Mouse (Mus musculus) forebrain, embryonic 12.5 days (tissue): ENCODE results near the gene Ptprh. TPM values are rescaled to one million over a fixed set of nuclear protein-coding genes. Genes with fewer than 3 reads are reported as not detected.
"Not testable (repeated sequence)": the region's sequence is repeated elsewhere in the genome, so short reads cannot be mapped to it uniquely, and the experiment has no call there.

Source experiments
- ATAC-seq: fragments of 200-750 bp; cut with Nextera tagmentation; 2 replicates; pipeline ENCODE4 v1.8.0; 2017; ENCODE audit warnings: moderate TSS enrichment; ENCODE audit not compliant: low FRiP score
- H3K27ac ChIP-seq: fragments of 300-500 bp; sonication (generic); 2 replicates; pipeline ENCODE4 v1.5.1; 2016; ENCODE audit warnings: mild to moderate bottlenecking
- H3K27me3 ChIP-seq: fragments of 300-500 bp; sonication (generic); 2 replicates; pipeline ENCODE4 v1.6.1; 2016; ENCODE audit warnings: mild to moderate bottlenecking
- H3K36me3 ChIP-seq: fragments of 300-500 bp; sonication (generic); replicated peaks from 2 replicates; pipeline ENCODE4 v1.6.1; 2016; ENCODE audit warnings: mild to moderate bottlenecking
- H3K4me1 ChIP-seq: fragments of 300-500 bp; sonication (generic); 2 replicates; pipeline ENCODE4 v1.6.1; 2016
- H3K4me2 ChIP-seq: fragments of 300-500 bp; sonication (generic); 2 replicates; pipeline ENCODE4 v1.6.1; 2016; ENCODE audit warnings: mild to moderate bottlenecking, moderate library complexity
- H3K4me3 ChIP-seq: fragments of 300-500 bp; sonication (generic); replicated peaks from 2 replicates; pipeline ENCODE4 v1.5.1; 2016; ENCODE audit warnings: mild to moderate bottlenecking
- H3K9ac ChIP-seq: fragments of 300-500 bp; sonication (generic); 2 replicates; pipeline ENCODE4 v1.6.1; 2016; ENCODE audit warnings: mild to moderate bottlenecking
- H3K9me3 ChIP-seq: fragments of 300-500 bp; sonication (generic); 2 replicates; pipeline ENCODE4 v1.6.1; 2016
- WGBS: fragments of 180-500 bp; shearing (Covaris S2); methylation state at CpG from one replicate; pipeline ENCODE4 v1.1.7; 2016; 5-methylcytosine and 5-hydroxymethylcytosine counted together
- polyA plus RNA-seq: library from polyadenylated mRNA; unstranded; fragments of >200 nt; fragmentation: Nextera tagmentation; extraction: Ambion mirVana; gene quantifications from 2 replicates; pipeline ENCODE4 v1.2.1, GENCODE M21; 2016

Gene Ptprh
- polyA plus RNA-seq, 1 experiment from 2014 or later = not detected

DNA sequence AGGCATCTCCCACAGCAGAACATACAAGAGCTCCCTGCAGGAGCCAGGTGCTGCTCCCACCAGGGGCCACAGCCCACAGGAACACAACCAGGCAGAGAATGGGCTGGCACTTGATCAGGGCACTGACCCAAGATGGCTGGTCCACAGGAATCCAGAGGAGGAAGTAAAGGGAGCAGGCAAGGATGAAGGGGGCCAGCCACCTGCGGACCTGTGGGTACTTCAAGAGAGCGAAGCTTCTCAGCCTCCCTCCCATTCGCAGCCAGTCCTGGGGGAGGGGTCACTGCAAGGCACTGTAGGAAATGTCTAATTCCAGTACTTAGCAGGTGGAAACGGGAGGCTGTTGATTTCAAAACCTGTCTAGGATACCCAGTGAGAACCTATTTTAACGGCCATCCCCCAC is 25.7 kb upstream of the Ptprh start:
- ATAC-seq = no peak
- Histone ChIP-seq H3K4me1 (no peaks in the 10 kb centered on the region), H3K9me3 (no peaks in the 10 kb centered on the region), H3K4me3 (no peak overlapping the region), H3K36me3 (peaks cover 63% of the 10 kb centered on the region), H3K9ac (0 out of 2 replicates have a peak overlapping the region, but pooled peaks have one; percentile 12), H3K27ac (no peak overlapping the region), H3K4me2 (no peak overlapping the region), H3K27me3 (no peaks in the 10 kb centered on the region)
- 92% methylated on average over 5 of the region's 5 CpGs for WGBS

- no peak overlapping the region for H3K4me2 ChIP-seq
- H3K27ac ChIP-seq = no peak overlapping the region
- no peaks in the 10 kb centered on the region for H3K9me3 ChIP-seq
- peaks cover 30% of the 10 kb centered on the region for H3K36me3 ChIP-seq
- 88% methylated on average over 2 of the region's 2 CpGs for WGBS
- ATAC-seq = no peak
- no peaks in the 10 kb centered on the region for H3K4me1 ChIP-seq
- no peak overlapping the region for H3K9ac ChIP-seq
- 0 out of 2 replicates have a peak, but pooled peaks cover 1% of the 10 kb centered on the region for H3K27me3 ChIP-seq
- H3K4me3 ChIP-seq = no peak overlapping the region
Measured at GRCm38 (mm10) chr7:4625928-4626327, 22.1 kb upstream of the Ptprh start.

DNA sequence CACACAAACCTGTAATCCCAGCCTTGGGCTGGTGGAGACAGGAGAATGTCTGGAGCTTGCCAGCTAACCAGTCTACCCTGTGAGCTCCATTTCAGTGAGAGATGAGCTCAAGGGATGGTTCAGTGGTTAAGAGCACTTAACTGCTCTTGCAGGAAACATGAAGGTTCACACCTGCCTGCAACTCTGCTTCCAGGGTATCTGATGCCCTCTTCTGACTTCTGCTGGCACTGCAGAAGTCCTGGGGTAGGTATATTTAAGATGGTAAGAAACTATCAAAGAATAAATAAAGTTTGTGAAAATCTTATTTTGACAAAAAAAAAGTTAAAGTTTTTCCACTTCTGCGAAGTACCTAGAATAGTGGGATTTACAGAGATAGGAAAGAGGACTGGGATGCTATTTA is 20.5 kb upstream of the Ptprh start:
- Histone ChIP-seq H3K4me2 (no peak overlapping the region), H3K27me3 (0 out of 2 replicates have a peak, but pooled peaks cover 3% of the 10 kb centered on the region), H3K4me3 (no peak overlapping the region), H3K4me1 (no peaks in the 10 kb centered on the region), H3K36me3 (peaks cover 15% of the 10 kb centered on the region), H3K9ac (no peak overlapping the region), H3K27ac (no peak overlapping the region), H3K9me3 (no peaks in the 10 kb centered on the region)
- WGBS = 53% methylated on average over 1 of the region's 1 CpGs
- no peak for ATAC-seq

DNA sequence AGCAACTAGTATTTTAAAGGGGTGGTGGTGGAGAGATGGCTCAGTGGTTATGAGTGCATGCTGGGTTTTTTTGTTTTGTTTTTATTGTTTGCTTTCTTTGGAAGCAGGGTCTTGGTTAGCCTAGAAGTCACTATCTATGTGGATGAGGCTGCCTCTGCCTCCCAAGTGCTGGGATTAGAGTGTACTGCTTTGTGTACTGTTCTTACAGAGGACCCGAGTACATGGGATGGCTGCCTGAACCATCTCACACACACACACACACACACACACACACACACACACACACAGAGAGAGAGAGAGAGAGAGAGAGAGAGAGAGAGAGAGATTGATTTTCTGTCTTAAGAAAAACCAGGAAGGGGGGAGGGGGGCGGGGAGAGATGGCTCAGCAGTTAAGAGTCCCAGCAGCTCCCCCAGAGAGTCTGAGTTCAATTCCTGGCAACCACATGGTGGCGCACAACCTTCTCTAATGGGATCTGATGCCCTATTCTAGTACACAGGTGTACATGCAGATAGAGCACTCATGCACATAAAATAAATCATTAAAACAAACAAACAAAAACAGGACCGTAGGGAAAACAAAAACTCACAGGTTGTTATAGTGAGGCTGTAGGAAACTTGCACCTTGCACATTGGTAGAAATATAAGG is 19.8 kb upstream of the Ptprh start:
- Histone ChIP-seq H3K4me3 (no peak overlapping the region), H3K36me3 (peaks cover 8% of the 10 kb centered on the region), H3K9me3 (no peaks in the 10 kb centered on the region), H3K9ac (no peak overlapping the region), H3K27ac (no peak overlapping the region), H3K27me3 (0 out of 2 replicates have a peak, but pooled peaks cover 3% of the 10 kb centered on the region), H3K4me1 (no peaks in the 10 kb centered on the region), H3K4me2 (no peak overlapping the region)
- 0 out of 2 replicates have a peak, but pooled peaks have one; percentile 62 for ATAC-seq
- 36% methylated on average over 4 of the region's 4 CpGs for WGBS

- Histone ChIP-seq H3K9ac (no peak overlapping the region), H3K27me3 (0 out of 2 replicates have a peak, but pooled peaks cover 3% of the 10 kb centered on the region), H3K36me3 (no peaks in the 10 kb centered on the region), H3K9me3 (no peaks in the 10 kb centered on the region), H3K27ac (no peak overlapping the region), H3K4me2 (no peak overlapping the region), H3K4me1 (no peaks in the 10 kb centered on the region), H3K4me3 (no peak overlapping the region)
- 46% methylated on average over 1 of the region's 1 CpGs for WGBS
- no peak for ATAC-seq
Measured at GRCm38 (mm10) chr7:4619979-4620378, 16.1 kb upstream of the Ptprh start.

DNA sequence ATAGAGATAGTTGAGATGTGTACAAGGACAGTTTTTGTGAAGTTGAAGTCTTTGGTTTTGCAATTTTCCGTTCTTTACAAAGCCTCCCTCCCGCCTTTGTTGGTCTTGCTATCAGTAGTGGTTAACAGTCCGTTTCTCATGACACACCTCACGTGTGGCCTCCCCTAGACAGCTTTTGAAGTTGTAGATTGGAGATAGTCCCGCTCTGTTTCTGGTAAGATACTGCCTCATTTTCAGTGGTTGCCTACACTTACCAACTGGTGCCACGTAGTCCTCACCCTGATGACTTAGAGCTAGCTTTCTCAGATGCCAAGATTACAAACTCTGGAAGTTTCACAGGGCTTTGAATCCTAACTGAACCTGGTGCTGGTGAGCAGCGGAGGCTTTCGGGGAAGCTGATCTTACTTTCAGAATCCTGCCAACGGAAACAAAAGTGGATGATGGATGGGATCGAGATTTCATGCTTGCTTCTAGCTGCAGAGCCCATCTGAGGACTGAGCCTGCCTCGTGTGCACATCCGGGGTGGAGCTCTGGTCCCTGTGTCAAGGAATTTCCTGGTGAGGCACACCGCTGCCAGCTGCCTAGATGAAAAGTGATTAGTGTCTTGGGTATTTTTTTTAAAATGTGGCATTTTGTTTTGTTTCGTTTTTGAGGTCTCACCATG is 10.0 kb upstream of the Ptprh start:
- Histone ChIP-seq H3K27me3 (no peaks in the 10 kb centered on the region), H3K4me2 (no peak overlapping the region), H3K4me3 (no peak overlapping the region), H3K9me3 (no peaks in the 10 kb centered on the region), H3K4me1 (no peaks in the 10 kb centered on the region), H3K9ac (no peak overlapping the region), H3K36me3 (no peaks in the 10 kb centered on the region), H3K27ac (no peak overlapping the region)
- WGBS = 87% methylated on average over 14 of the region's 14 CpGs
- ATAC-seq = no peak

- Histone ChIP-seq H3K9me3 (no peaks in the 10 kb centered on the region), H3K36me3 (no peaks in the 10 kb centered on the region), H3K27me3 (no peaks in the 10 kb centered on the region), H3K9ac (no peak overlapping the region), H3K4me3 (no peak overlapping the region), H3K4me2 (no peak overlapping the region), H3K27ac (no peak overlapping the region), H3K4me1 (no peaks in the 10 kb centered on the region)
- no peak for ATAC-seq
- 85% methylated on average over 1 of the region's 1 CpGs for WGBS
Measured at GRCm38 (mm10) chr7:4612956-4613355, 9.1 kb upstream of the Ptprh start.

- 66% methylated on average over 8 of the region's 8 CpGs for WGBS
- H3K4me1 ChIP-seq = no peaks in the 10 kb centered on the region
- no peaks in the 10 kb centered on the region for H3K27me3 ChIP-seq
- H3K4me2 ChIP-seq = no peak overlapping the region
- no peak overlapping the region for H3K27ac ChIP-seq
- H3K36me3 ChIP-seq = no peaks in the 10 kb centered on the region
- ATAC-seq = no peak
- no peak overlapping the region for H3K9ac ChIP-seq
- H3K4me3 ChIP-seq = no peak overlapping the region
- H3K9me3 ChIP-seq = no peaks in the 10 kb centered on the region
Measured at GRCm38 (mm10) chr7:4612386-4612785, 8.5 kb upstream of the Ptprh start.

- Histone ChIP-seq H3K9me3 (no peaks in the 10 kb centered on the region), H3K27me3 (no peaks in the 10 kb centered on the region), H3K9ac (no peak overlapping the region), H3K4me3 (no peak overlapping the region), H3K36me3 (no peaks in the 10 kb centered on the region), H3K4me1 (no peaks in the 10 kb centered on the region), H3K27ac (no peak overlapping the region), H3K4me2 (no peak overlapping the region)
- WGBS = 81% methylated on average over 12 of the region's 12 CpGs
- no peak for ATAC-seq
Measured at GRCm38 (mm10) chr7:4611921-4612341, 8.1 kb upstream of the Ptprh start.

DNA sequence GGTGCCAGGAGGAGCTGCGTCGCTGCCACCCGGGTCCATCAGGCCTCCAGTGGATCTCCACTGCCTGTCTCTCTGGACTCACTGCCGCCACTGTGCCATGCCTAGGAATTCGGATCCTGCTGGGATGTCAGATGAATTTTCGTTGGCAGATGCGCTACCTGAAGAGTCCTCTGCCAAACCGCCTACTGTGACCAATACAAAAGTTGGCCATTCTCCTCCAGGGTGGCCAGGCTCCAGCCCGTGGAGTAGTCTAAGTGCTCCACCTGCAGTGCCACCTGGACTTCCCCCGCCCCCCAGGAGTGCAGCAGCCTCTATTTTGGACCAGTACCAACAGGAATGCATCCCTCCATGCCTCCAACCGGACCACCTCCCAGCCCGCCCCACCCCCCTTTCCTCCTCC is 7.7 kb upstream of the Ptprh start:
- no peak overlapping the region for H3K4me3 ChIP-seq
- no peak for ATAC-seq
- no peaks in the 10 kb centered on the region for H3K4me1 ChIP-seq
- no peaks in the 10 kb centered on the region for H3K27me3 ChIP-seq
- no peak overlapping the region for H3K27ac ChIP-seq
- WGBS = 87% methylated on average over 12 of the region's 12 CpGs
- H3K4me2 ChIP-seq = no peak overlapping the region
- no peaks in the 10 kb centered on the region for H3K36me3 ChIP-seq
- H3K9me3 ChIP-seq = no peaks in the 10 kb centered on the region
- no peak overlapping the region for H3K9ac ChIP-seq

GRCm38 (mm10) chr7:4608002-4608401 is 4.2 kb upstream of the Ptprh start:
- no peak for ATAC-seq

DNA sequence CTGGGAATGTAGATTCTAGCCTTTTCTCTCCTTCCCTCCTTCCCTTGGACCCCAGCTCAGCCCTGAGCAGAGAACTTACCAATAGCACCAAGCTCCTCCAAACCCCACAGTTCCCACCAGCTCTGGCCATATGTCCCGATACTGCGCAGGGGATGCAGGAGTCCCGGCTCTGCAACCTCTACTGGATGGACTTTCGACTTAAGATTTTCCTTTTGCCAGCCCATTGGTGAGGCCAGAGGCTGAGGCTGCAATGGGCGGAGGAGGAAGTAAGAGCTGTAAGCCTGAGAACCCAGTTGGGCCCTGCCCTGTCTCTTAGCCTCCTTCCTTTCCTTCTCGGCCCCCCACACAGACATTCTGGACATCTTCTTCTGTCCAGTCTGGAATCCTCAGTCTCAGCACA is 872 bp downstream of the Ptprh start:
- H3K27me3 ChIP-seq = no peaks in the 10 kb centered on the region
- no peaks in the 10 kb centered on the region for H3K36me3 ChIP-seq
- no peak for ATAC-seq
- H3K9me3 ChIP-seq = no peaks in the 10 kb centered on the region
- H3K4me3 ChIP-seq = no peak overlapping the region
- no peak overlapping the region for H3K9ac ChIP-seq
- WGBS = 89% methylated on average over 6 of the region's 6 CpGs
- H3K27ac ChIP-seq = no peak overlapping the region
- no peak overlapping the region for H3K4me2 ChIP-seq
- H3K4me1 ChIP-seq = no peaks in the 10 kb centered on the region

More at GRCm38 (mm10) chr7:4608002-4608401, 4.2 kb upstream of the Ptprh start:
- Histone ChIP-seq H3K27ac (no peak overlapping the region), H3K27me3 (no peaks in the 10 kb centered on the region), H3K9ac (no peak overlapping the region), H3K4me3 (no peak overlapping the region), H3K4me1 (no peaks in the 10 kb centered on the region), H3K4me2 (no peak overlapping the region), H3K36me3 (no peaks in the 10 kb centered on the region), H3K9me3 (no peaks in the 10 kb centered on the region)
- WGBS = 78% methylated on average over 5 of the region's 5 CpGs

DNA sequence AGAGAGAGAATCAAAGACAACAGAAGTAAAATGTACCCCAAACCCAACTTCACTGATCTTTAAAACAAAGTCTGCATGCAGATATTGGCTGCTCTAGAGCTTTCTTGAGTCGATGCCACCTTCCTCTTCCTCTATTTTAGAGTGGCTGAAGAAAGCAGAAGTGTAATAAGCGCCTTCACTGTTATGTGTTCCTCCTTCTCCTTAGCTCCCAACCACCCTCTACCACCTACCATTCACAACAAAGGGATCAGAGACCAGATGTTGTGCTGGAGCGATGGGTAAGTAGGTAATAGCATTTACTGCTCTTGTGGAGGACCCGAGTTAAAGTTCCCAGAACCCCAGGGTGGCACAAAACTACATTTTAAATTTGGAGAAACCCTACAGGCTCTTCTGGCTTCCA is 6.8 kb downstream of the Ptprh start:
- not testable (repeated sequence) for H3K9me3 ChIP-seq, H3K27ac ChIP-seq, ATAC-seq, H3K27me3 ChIP-seq, H3K4me1 ChIP-seq, H3K4me3 ChIP-seq, H3K4me2 ChIP-seq, H3K9ac ChIP-seq, H3K36me3 ChIP-seq
- 62% methylated on average over 4 of the region's 4 CpGs for WGBS
